Mouse (Mus musculus): ENCODE data around the gene B230104I21Rik. TPM values are rescaled to one million over a fixed set of nuclear protein-coding genes. Genes with fewer than 3 reads are reported as not detected.
A peak's percentile ranks its signal among the peaks of the same experiment; 100 is the strongest.

Gene B230104I21Rik
- under 1 TPM in 1 of 2 experiments, not detected in 1; 0.53 TPM for total RNA-seq (2021)
- long read RNA-seq, experiment 1: 0 reads
- long read RNA-seq, experiment 2: 0 reads

DNA sequence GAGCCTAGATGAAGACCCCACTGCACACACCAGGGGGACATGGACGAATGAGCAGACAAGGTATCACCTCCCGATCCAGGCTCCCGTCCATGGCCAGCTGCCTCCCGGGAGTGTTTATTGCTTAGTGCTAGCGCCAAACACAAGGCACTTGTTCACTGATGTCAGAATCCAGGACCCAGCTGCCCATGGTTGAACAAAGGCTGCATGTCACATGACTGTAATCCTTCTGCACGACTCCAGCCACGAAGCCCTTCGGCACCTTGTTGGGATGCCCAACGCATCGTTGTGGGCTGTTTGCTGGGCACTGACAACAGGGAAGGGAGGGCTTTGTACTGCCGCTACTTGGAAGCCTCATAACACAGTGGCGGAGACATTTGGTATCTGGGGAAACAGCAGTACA, at the start of gene B230104I21Rik:
Gene B230104I21Rik (plus strand): TSS at position 367 of the 400 bp plus-strand sequence.
- DNase-seq (ENCODE audit: low spot score in 2 of 2): peak; percentile 64 to 72

- no peak for DNase-seq (ENCODE audit: low spot score in 2 of 2)
Observed at GRCm38 (mm10) chr4:154293735-154294201, 42.2 kb upstream of the B230104I21Rik start.

DNA sequence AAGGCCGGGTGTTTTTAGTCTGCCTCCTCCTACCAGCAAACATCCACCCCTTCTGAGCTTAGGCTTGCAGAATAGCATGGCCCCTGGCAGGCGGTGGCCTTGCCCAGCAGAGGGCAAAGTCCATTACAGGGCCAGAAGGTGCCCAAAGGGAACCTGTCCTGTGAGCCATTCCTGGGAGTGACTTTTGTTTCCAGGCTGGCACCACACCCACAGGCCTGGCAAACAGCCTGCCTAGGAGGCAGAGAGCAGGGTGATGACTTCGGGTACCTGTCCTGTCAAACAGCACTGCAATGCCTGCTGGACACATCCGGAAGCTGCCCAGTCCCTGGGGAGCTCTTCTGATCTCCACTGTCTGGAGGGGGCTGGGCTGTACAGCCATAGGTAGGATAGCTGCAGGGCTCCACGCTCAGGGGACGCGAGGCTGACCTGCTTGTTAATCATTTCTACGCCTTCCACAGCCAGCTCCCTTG, 41.6 kb upstream of the B230104I21Rik start:
- DNase-seq (ENCODE audit: low spot score in 2 of 2): no peak

GRCm38 (mm10) chr4:154297761-154298160, 38.2 kb upstream of the B230104I21Rik start:
- no peak for DNase-seq (ENCODE audit: low spot score in 2 of 2)

GRCm38 (mm10) chr4:154299541-154300271, 36.2 kb upstream of the B230104I21Rik start:
- DNase-seq (ENCODE audit: low spot score in 2 of 2): no peak

- peak; percentile 54 to 69 for DNase-seq (ENCODE audit: low spot score in 2 of 2)
Observed at GRCm38 (mm10) chr4:154301466-154301881, 34.5 kb upstream of the B230104I21Rik start, which contains the start of gene Arhgef16. TSS of gene Arhgef16 (minus strand) at chr4:154301676.

DNA sequence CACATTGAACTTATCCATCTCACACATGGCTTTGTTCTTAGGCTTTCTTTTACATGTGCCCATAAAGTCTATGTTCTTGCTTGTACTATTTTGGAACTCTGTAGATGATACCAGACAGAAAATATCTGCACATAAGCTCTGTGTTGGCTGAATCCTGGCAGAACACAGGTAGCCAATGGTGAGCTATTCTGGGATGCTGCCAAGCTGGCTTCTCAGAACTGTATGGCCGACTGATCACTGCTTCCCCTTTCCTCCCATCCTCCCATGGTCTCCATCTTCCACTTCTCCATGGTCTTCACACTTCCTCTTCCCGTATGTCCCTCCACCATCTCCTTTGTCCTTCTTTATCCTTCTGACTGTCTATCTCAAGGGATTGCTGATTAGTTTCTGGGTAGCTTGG, 26.8 kb upstream of the B230104I21Rik start:
- no peak for DNase-seq (ENCODE audit: low spot score in 2 of 2)

DNA sequence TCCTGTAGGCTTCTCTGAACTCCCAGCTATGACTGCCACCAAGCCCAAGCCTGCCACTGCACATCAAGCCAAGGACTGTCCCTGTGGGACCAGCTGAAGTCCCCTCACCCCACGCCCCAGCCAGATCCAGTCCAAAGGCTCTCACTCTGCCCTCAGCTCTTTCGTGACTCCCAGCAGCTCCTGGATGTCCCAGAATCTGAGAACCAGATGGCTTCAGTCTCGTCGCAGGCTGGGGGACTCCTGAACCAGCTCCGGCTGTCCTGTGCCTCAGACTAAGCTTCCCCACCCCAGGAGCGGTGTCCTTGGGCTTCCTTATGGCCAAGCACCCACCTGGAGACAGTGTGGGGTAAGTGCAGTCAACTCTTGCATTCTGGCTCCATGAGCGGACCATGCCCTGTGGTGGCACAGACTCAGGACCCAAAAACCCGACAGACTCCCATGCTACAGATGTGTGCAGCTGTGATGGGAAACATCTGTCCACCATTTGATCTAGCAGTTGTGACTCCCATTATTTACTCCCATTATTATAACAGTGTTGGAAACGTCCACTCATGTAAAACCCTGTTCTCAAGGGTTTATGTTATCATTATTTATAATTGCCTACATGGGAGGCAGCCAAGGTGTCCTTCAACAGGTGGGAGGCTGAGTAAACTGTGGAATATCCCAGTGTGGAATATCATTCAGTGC, 25.2 kb upstream of the B230104I21Rik start:
- DNase-seq (ENCODE audit: low spot score in 2 of 2): no peak

GRCm38 (mm10) chr4:154312143-154312812, 23.6 kb upstream of the B230104I21Rik start:
- no peak for DNase-seq (ENCODE audit: low spot score in 2 of 2)

DNA sequence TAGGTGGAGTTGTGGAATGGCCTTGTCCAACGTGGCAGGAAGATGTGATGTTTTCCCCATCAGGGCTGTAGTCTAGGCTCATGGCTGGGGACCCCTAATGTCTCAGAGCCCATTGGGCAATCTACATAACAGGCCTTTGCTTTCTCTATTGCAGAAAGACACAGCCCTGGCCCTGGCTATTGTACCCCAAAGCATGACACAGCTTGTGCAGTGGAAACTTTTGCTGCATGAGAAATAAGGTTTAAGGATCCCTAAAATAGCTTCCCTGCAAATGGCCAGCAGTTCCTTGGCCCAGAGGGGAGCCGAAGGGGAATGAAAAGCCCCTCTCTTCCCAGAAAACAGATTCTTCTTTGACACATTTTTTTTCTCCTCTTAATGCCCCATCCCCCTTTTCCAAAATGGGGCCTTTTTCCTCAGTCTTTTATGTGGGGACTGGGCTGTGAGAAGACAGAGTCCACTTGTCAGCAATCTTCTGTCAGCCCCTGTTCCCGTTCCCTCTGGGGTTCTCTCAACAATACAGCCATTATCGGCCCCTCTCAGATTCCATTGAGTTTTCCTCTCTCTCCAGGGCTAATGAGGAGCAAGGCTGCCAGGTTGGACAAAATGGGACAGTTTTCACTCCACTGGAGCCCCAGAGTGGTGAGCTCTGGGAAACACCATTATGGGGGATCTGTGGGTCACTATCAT, 22.8 kb upstream of the B230104I21Rik start:
- peak; percentile 46 to 80 for DNase-seq (ENCODE audit: low spot score in 2 of 2)

DNA sequence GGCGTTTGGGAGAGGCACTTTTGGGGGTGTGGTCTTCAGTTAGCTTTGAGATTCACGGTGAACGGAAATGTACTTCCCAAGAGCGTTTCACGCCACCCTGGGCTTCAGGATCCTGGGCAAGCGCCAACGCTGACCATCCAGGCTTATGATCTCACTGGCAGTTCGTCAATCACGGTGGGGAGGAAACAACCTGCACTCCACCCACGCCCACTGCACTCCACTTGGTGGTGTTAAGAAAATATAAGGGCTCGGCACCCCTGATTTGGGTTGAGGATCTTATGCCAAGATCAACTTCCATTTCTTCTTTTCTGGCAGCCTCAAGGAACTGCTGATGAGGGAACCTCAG, 22.3 kb upstream of the B230104I21Rik start:
- peak in 1 of 2 experiments; percentile 39 for DNase-seq (ENCODE audit: low spot score in 2 of 2)

- DNase-seq (ENCODE audit: low spot score in 2 of 2): no peak
Observed at GRCm38 (mm10) chr4:154325410-154325809, 10.5 kb upstream of the B230104I21Rik start.

GRCm38 (mm10) chr4:154328431-154328830, 7.5 kb upstream of the B230104I21Rik start:
- DNase-seq (ENCODE audit: low spot score in 2 of 2): no peak

DNA sequence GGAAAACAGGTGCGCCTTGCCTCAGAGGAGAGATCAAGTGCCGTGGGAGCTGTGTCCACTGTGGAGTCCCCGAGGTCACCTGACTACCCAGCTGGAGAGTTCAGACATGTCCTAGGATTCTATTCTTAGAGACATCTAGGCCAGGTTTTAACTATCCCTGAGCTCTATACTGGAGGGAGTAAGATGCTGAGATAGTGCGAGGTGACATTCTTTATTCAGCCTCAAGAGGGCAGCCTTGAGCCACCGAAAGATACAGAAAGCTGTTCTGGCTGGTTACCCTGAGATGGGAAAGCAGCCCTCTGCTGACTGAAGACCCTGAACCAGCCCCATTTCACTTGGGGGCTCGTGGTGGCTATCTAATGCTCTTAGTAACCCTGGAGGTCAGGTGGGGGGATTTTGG, 7.1 kb upstream of the B230104I21Rik start:
- peak; percentile 83 to 84 for DNase-seq (ENCODE audit: low spot score in 2 of 2)

GRCm38 (mm10) chr4:154330001-154330400, 5.9 kb upstream of the B230104I21Rik start:
- no peak for DNase-seq (ENCODE audit: low spot score in 2 of 2)

DNA sequence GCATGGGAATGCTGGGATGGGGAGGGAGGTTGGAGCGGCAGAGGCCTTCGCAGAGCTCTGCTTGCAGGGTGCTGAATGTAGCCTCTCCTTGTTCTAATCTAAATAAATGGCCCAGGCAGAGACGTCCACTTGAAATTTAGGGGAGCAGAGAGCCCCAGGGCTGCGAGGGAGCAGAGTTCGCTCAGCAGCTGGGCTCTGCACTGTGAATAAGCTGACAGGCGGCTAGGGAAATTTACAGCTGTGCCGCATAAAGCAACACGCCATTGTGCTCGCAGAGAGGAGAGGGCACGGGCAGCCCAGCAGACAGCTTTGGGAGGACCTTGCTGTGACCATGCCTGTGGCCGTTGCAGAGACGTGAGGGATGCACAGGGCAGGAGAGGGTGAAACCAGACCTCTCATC, 4.7 kb upstream of the B230104I21Rik start:
- no peak for DNase-seq (ENCODE audit: low spot score in 2 of 2)

- no peak for DNase-seq (ENCODE audit: low spot score in 2 of 2)
Observed at GRCm38 (mm10) chr4:154333300-154333699, 2.6 kb upstream of the B230104I21Rik start.

GRCm38 (mm10) chr4:154334699-154335402, 1.1 kb upstream of the B230104I21Rik start:
- no peak for DNase-seq (ENCODE audit: low spot score in 2 of 2)

GRCm38 (mm10) chr4:154336650-154337049, 723 bp downstream of the B230104I21Rik start:
- no peak for DNase-seq (ENCODE audit: low spot score in 2 of 2)
